Mouse (Mus musculus) hindbrain, embryonic 16.5 days (tissue): ENCODE results near the gene Slc4a3. TPM values are rescaled to one million over a fixed set of nuclear protein-coding genes. Genes with fewer than 3 reads are reported as not detected.

Source experiments
- ATAC-seq: fragments of 200-750 bp; cut with Nextera tagmentation; 2 replicates; pipeline ENCODE4 v1.8.0; 2017; ENCODE audit warnings: moderate TSS enrichment, moderate library complexity
- H3K27ac ChIP-seq: fragments of 300-500 bp; sonication (generic); 2 replicates; pipeline ENCODE4 v1.5.1; 2014; ENCODE audit warnings: low read depth, mild to moderate bottlenecking, control low read depth, low read length, moderate library complexity
- H3K27me3 ChIP-seq: fragments of 300-500 bp; sonication (generic); replicated peaks from 2 replicates; pipeline ENCODE4 v1.6.1; 2014; ENCODE audit warnings: low read length; ENCODE audit not compliant: control insufficient read depth, insufficient read depth
- H3K36me3 ChIP-seq: fragments of 300-500 bp; sonication (generic); 2 replicates; pipeline ENCODE4 v1.6.1; 2014; ENCODE audit warnings: mild to moderate bottlenecking, low read length, moderate library complexity, mixed read lengths; ENCODE audit not compliant: control insufficient read depth, insufficient read depth
- H3K4me1 ChIP-seq: fragments of 300-500 bp; sonication (generic); 2 replicates; pipeline ENCODE4 v1.6.1; 2014; ENCODE audit warnings: low read depth, low read length; ENCODE audit not compliant: control insufficient read depth, insufficient read depth
- H3K4me2 ChIP-seq: fragments of 300-500 bp; sonication (generic); 2 replicates; pipeline ENCODE4 v1.6.1; 2014; ENCODE audit warnings: mild to moderate bottlenecking, low read length, control low read depth, moderate library complexity
- H3K4me3 ChIP-seq: fragments of 300-500 bp; sonication (generic); 2 replicates; pipeline ENCODE4 v1.5.1; 2014; ENCODE audit warnings: mild to moderate bottlenecking, low read length, control low read depth, moderate library complexity
- H3K9ac ChIP-seq: fragments of 300-500 bp; sonication (generic); 2 replicates; pipeline ENCODE4 v1.6.1; 2014; ENCODE audit warnings: low read depth, mild to moderate bottlenecking, control low read depth, low read length, moderate library complexity
- H3K9me3 ChIP-seq: fragments of 300-500 bp; sonication (generic); 2 replicates; pipeline ENCODE4 v1.6.1; 2014; ENCODE audit warnings: mild to moderate bottlenecking, low read length, moderate library complexity; ENCODE audit not compliant: control insufficient read depth
- WGBS: fragments of 180-500 bp; shearing (Covaris S2); extraction: QIAGEN DNeasy Blood & Tissue Kit; methylation state at CpG from one replicate; pipeline ENCODE4 v1.1.7; 2014; 5-methylcytosine and 5-hydroxymethylcytosine counted together
- polyA plus RNA-seq: library from polyadenylated mRNA; unstranded; fragments of >200 nt; fragmentation: Nextera tagmentation; extraction: Ambion mirVana; gene quantifications from 2 replicates; pipeline ENCODE4 v1.2.1, GENCODE M21; 2015

The Slc4a3 gene
- polyA plus RNA-seq, 1 experiment from 2014 or later = 85.4 TPM

DNA sequence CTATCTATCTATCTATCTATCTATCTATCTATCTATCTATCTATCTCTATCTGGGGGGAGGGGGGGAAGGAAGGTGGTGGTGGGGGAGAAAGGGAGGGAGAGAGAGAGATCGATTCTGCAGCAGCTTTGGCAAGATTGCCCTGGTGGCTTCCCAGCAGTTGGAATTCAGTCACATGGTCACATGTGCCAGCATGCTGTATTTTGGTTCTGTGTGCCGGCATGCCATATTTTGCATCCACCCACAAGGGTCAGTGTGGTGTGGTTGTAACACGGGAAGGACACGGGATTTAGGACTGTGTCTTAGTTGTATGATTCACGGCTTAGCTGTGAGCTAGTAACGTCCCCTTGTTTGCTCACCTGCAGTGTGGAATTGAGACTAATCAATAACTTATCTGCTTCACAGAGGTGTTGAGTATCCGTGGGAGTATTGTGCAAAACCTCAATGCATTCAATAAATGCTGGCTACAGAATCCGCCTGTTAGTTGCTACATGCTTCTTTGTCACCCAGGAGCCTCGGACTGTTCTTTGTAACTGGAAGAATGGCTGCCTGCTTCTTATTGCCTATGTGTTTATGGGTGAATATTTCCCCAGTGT is 7.4 kb upstream of the Slc4a3 start:
- no peak overlapping the region for H3K4me2 ChIP-seq
- 83% methylated on average over 9 of the region's 9 CpGs for WGBS
- H3K27ac ChIP-seq = no peak overlapping the region

DNA sequence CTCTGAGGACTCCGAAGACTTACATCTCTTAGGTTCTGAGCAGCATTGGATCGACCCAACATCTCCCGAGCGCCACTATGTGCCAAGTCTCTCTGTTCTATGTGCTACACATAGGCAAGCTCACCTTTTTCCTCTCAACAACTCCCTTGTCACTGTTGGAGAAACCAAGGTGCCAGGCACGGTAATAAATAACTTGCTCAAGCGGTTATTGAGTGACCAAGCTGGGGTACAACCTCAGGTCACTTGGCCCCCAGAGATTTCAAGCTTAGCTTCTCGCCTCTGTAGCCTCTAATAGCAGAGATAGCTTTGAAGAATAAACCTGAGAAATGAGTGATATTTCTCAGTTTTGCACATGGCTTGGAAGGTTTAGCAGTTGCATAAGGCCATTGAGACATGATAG is 4.6 kb upstream of the Slc4a3 start:
- H3K9me3 ChIP-seq = no peaks in the 10 kb centered on the region
- no peak overlapping the region for H3K27ac ChIP-seq
- 94% methylated on average over 7 of the region's 7 CpGs for WGBS
- H3K4me2 ChIP-seq = no peak overlapping the region
- H3K4me1 ChIP-seq = peaks cover 7% of the 10 kb centered on the region
- no peak overlapping the region for H3K9ac ChIP-seq
- no peak overlapping the region for H3K4me3 ChIP-seq
- H3K36me3 ChIP-seq = no peaks in the 10 kb centered on the region
- no peaks in the 10 kb centered on the region for H3K27me3 ChIP-seq
- no peak for ATAC-seq

More for the DNA sequence above, 7.4 kb upstream of the Slc4a3 start:
- H3K9me3 ChIP-seq = no peaks in the 10 kb centered on the region
- no peak overlapping the region for H3K4me3 ChIP-seq
- H3K27me3 ChIP-seq = no peaks in the 10 kb centered on the region
- H3K4me1 ChIP-seq = no peaks in the 10 kb centered on the region
- no peak for ATAC-seq
- H3K36me3 ChIP-seq = peaks cover 13% of the 10 kb centered on the region
- no peak overlapping the region for H3K9ac ChIP-seq

DNA sequence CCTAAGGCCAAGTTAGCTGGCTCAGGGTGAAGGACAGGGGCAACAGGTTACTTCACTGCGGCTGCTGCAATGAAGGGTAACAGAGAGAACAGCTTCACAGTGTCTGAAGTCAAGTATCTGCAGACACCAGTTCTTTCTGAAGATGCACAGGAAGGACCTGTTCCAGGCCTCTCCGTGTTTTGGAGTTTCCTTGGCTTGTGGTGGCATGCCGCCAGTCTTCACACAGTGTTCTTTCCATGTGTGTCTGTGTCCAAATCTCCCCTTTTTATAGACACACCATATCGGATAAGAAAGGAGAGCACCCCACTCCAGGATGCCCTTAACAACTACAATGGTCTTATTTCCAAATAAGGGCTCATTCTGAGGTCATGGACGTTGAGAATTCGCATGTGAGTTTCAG is 1.7 kb upstream of the Slc4a3 start:
- Histone ChIP-seq H3K27me3 (no peaks in the 10 kb centered on the region), H3K4me3 (no peak overlapping the region), H3K27ac (no peak overlapping the region), H3K9ac (no peak overlapping the region), H3K9me3 (no peaks in the 10 kb centered on the region), H3K4me2 (no peak overlapping the region), H3K36me3 (peaks cover 2% of the 10 kb centered on the region; the same call in 1 of the 2 replicates), H3K4me1 (peaks cover 17% of the 10 kb centered on the region)
- 87% methylated on average over 6 of the region's 6 CpGs for WGBS
- ATAC-seq = no peak

DNA sequence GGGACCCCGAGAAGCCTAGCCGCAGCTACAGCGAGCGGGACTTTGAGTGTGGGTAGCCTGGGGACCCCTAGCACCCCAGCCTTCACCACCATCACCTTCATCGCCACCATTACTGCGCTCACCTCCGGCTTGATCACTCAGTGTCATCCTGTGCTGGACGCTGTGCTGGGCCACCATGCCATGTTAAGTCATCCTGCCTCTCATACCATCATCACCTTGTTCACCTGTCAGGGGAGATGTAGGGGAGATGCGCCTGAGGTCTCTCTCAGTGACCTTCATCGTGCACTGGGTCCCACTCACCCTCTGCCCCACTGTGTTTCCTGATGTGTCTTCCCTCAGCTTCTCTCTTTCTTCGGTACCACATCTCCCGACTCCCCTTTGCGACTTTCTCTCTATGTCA is 1.3 kb downstream of the Slc4a3 start:
- Histone ChIP-seq H3K4me2 (peak overlapping the region; percentile 83), H3K36me3 (peaks cover 20% of the 10 kb centered on the region), H3K9ac (peak overlapping the region; percentile 98), H3K27me3 (no peaks in the 10 kb centered on the region), H3K4me3 (peak overlapping the region; percentile 86), H3K27ac (no peak overlapping the region; the same call in 1 of the 2 replicates), H3K9me3 (no peaks in the 10 kb centered on the region), H3K4me1 (peaks cover 17% of the 10 kb centered on the region)
- no peak; the same call in 1 of the 2 replicates for ATAC-seq
- 95% methylated on average over 13 of the region's 13 CpGs for WGBS

DNA sequence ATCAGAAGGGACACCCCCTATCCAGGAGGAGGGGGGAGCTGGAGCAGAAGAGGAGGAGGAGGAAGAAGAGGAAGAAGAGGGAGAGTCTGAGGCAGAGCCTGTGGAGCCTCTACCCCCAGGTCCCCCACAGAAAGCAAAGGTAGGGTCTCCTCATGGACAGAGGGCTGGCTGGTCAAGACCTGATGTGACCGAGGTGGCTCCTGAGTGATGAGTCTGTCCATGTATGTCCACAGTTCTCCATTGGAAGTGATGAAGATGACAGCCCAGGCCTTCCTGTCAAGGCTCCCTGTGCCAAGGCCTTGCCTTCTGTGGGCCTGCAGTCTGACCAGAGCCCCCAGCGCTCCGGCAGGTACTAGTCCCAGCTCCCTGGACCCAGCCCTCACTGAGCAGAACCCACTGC is 2.0 kb downstream of the Slc4a3 start:
- 100% methylated on average over 3 of the region's 3 CpGs for WGBS
- Histone ChIP-seq H3K27me3 (no peaks in the 10 kb centered on the region), H3K4me2 (no peak overlapping the region), H3K4me1 (peaks cover 17% of the 10 kb centered on the region), H3K4me3 (no peak overlapping the region), H3K36me3 (peaks cover 27% of the 10 kb centered on the region), H3K27ac (no peak overlapping the region), H3K9me3 (no peaks in the 10 kb centered on the region), H3K9ac (no peak overlapping the region; the same call in 1 of the 2 replicates)
- ATAC-seq = no peak

DNA sequence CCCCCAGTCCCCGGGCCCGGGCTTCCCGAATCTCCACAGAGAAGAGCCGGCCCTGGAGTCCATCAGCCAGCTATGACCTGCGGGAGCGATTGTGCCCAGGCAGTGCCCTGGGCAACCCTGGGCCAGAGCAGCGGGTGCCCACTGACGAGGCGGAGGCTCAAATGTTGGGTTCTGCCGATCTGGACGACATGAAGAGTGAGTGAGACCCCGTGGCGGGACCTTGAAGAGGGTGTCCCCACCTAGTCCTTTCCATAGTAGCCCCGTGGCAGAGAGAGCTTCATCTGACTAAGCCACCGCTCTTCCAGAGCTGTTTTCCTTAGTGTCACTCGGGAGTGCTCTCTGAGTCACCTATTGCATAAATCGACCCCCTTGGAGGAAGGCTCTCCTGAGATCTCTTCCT is 2.8 kb downstream of the Slc4a3 start:
- no peak overlapping the region for H3K27ac ChIP-seq
- no peak for ATAC-seq
- 89% methylated on average over 17 of the region's 17 CpGs for WGBS
- H3K27me3 ChIP-seq = no peaks in the 10 kb centered on the region
- H3K4me3 ChIP-seq = no peak overlapping the region
- no peaks in the 10 kb centered on the region for H3K9me3 ChIP-seq
- peaks cover 17% of the 10 kb centered on the region for H3K4me1 ChIP-seq
- H3K9ac ChIP-seq = no peak overlapping the region
- no peak overlapping the region for H3K4me2 ChIP-seq
- H3K36me3 ChIP-seq = peaks cover 32% of the 10 kb centered on the region

DNA sequence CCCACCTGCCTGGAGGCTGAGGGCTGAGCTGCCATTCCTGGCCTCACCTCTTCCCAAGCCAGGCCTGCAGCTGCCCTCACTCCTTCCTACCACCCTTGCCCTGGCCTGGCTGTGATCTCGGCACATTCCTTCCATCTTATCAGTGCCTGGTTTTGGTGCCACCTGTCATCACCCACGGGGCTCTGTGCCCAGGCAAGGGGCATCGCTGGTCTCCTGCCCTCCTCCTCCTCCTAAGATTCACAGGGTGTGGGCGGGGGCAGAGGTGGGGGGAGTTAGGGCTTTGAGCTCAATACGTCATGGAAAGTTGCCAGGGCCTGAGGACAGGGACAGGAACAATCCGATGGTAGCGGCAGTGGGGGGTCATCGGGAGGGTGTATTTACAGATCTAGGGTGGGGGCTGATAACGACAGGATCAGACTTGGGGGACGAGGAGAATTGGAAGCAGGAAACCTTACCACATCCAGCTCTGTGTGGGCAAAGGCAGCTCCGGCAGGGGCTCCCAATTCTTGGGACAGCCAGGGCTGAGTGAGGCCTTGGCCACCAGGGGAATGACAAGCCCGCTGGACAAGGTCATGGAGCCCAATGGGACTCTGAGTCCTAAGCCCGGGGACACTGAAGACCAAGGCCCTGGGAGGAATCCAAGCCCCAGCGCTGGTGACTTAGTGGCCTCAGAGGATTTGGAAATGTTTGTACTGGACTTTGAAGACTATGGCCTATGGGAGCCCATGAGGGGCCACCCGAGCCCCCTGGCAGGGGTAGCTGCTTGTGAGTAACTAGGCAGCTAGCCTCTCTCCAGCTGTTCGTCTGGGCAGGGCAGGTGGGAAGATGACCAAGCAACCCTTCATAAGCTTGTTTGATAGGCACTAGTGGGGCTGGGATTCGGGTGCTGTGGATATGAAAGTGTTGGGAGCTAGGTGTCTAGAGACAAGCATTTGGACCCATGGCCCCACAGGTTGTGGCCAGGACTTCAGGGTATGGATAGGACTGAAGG is 3.5 kb downstream of the Slc4a3 start:
- Histone ChIP-seq H3K27ac (no peak overlapping the region), H3K9me3 (no peaks in the 10 kb centered on the region), H3K9ac (no peak overlapping the region), H3K4me2 (no peak overlapping the region), H3K27me3 (no peaks in the 10 kb centered on the region), H3K36me3 (peaks cover 37% of the 10 kb centered on the region), H3K4me1 (peaks cover 17% of the 10 kb centered on the region), H3K4me3 (no peak overlapping the region)
- WGBS = 82% methylated on average over 17 of the region's 17 CpGs
- ATAC-seq = no peak

DNA sequence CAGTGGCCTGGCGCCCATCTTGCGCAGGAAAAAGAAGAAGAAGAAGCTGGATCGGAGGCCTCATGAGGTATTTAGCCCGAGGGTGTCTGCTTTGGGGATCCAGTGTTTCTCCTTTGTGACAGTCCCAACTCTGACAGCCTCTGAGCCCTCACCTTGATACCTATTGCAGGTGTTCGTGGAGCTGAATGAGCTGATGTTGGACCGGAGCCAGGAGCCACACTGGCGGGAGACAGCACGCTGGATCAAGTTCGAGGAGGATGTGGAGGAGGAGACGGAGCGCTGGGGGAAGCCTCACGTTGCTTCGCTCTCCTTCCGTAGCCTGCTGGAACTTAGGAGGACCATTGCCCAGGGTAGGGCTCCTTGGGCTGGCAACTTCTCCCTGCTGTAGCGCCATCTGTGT is 4.5 kb downstream of the Slc4a3 start:
- Histone ChIP-seq H3K36me3 (peaks cover 44% of the 10 kb centered on the region), H3K9ac (no peak overlapping the region), H3K27ac (no peak overlapping the region), H3K27me3 (no peaks in the 10 kb centered on the region), H3K4me3 (no peak overlapping the region), H3K4me1 (peaks cover 14% of the 10 kb centered on the region), H3K9me3 (no peaks in the 10 kb centered on the region), H3K4me2 (no peak overlapping the region)
- 88% methylated on average over 15 of the region's 15 CpGs for WGBS
- no peak for ATAC-seq

DNA sequence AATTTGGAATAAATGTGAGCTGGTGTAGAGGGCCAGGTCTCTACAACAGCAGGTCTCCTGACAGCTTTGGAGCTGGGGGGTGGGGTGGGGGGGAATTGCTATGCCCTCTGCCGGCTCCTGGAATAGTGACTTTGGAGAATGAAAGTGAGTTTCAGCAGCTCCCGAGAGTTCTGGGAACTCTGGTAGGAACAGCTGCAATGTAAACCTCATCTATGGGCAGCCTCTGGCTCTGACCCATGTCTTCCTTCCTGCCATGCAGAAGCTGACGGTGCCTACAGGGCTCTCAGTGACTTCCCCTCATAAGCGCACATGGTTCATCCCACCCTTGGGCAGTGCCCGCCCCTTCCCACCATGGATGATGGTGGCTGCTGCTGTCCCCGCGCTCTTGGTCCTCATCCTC is 9.6 kb downstream of the Slc4a3 start:
- Histone ChIP-seq H3K9me3 (no peaks in the 10 kb centered on the region), H3K36me3 (peaks cover 56% of the 10 kb centered on the region), H3K27me3 (no peaks in the 10 kb centered on the region), H3K4me3 (no peak overlapping the region), H3K4me1 (peaks cover 7% of the 10 kb centered on the region), H3K4me2 (no peak overlapping the region), H3K9ac (no peak overlapping the region), H3K27ac (no peak overlapping the region)
- 89% methylated on average over 7 of the region's 7 CpGs for WGBS
- no peak for ATAC-seq
